Mouse (Mus musculus) kidney, adult 9 months (tissue): Measurements from ENCODE around the gene Pcdh15.

Experiments used
- DNase-seq: peaks from one replicate; pipeline ENCODE4 v3.0.0; 2022

Pcdh15 gene

GRCm38 (mm10) chr10:74626596-74626995 lies 1527.5 kb downstream of the Pcdh15 start:
- no peak for DNase-seq

- no peak for DNase-seq
Observed at GRCm38 (mm10) chr10:74631314-74631713, 1532.2 kb downstream of the Pcdh15 start.

DNA sequence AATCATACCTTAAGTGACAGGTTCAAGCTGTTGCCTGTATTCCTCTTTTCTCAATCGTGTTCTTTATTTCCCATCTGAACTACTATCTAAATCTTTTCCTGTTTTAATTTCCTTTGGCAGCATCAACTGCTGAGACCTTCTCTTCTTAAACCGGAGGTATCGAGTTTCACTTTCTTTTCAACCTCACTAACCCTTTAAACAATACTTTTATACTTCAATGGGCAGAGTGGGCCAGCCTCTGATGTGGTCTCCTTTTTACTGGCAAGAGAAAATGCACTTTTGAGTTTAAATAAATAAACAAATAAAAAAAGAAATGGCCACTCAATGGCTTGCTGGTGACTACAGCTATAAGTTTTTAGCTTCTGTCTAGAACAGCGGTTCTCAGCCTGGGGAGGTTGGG lies 1537.9 kb downstream of the Pcdh15 start:
- no peak for DNase-seq

DNA sequence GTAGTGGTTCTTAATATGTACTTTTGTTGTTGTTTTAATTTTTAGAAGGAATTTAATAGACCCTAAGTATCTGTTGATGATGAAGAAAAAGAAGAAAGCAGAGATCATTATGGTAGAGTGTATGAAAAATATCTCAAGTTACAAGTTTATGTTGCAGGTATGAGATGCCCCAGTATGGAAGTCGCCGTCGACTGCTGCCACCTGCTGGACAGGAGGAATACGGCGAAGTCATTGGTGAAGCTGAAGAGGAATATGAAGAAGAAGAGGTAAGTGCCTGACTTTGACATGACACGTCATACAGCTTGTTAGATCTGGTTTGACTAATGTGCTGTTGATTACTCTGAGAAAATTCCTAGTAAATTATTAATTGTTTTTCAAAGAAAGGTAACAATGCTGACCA lies 1543.0 kb downstream of the Pcdh15 start:
- peak; percentile 10 for DNase-seq

GRCm38 (mm10) chr10:74663171-74663570 lies 1564.0 kb downstream of the Pcdh15 start:
- no peak for DNase-seq

GRCm38 (mm10) chr10:74680016-74680491 lies 1580.9 kb downstream of the Pcdh15 start:
- DNase-seq = peak; percentile 57

- no peak for DNase-seq
Observed at GRCm38 (mm10) chr10:74680559-74680958, 1581.4 kb downstream of the Pcdh15 start.
